Mouse (Mus musculus): ENCODE measurements around the gene Tifa. TPM values are rescaled to one million over a fixed set of nuclear protein-coding genes. Genes with fewer than 3 reads are reported as not detected.

The Tifa gene
- polyA plus RNA-seq, 1 experiment: 0.54 TPM

DNA sequence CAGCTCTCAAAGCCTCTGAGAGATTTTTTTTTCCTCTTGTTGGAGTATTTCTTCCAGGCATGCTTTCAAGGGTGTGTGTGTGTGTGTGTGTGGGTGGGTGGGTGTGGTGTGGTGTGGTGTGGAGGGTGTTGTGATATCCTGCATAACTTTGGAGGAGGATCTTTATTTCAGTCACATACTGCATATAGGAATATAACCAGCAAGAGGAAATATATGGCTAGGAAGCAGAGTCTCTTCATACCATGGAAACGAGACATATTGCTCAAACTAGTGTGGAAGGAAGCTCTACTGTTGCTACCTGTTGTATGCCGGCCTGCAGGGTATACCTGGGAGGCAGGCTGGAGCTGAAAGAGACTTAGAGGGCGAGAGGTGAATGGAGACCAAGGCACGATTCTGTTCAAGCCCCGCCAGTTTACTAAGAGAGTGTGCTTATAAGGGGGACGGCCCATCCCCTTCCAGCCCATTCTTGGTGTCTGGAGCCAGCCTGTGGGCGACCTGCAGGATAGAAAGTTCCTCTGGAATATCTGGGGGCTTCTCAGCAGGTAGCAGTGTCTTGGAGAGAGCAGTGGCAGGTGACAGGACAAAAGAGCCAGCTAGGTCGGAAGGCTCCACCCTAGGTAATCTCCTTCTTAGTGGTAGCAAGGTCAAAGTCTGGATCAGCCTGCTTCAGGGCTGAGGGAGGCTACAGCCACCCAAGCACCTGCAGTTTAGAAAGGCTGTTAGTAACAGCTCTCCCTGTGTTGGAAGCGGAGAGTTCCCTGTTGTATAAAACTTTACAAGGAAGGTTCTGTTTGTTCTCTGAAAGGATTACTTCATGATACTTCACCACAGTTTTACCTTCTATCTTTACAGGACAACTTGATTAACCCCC, 61.4 kb downstream of the Tifa start:
- Histone ChIP-seq H3K9me3 (replicated peaks; ENCODE audit: control insufficient read depth, insufficient read depth, low read length, poor library complexity, severe bottlenecking) (no peaks in the 10 kb centered on the region), H3K4me1 (ENCODE audit: control insufficient read depth, insufficient read depth, low read length) (peaks cover 10% of the 10 kb centered on the region), H3K9ac (ENCODE audit: low read depth, poor library complexity, severe bottlenecking) (no peak overlapping the region), H3K27me3 (ENCODE audit: control insufficient read depth, insufficient read depth, low read length, poor library complexity, severe bottlenecking) (no peaks in the 10 kb centered on the region), H3K4me3 (ENCODE audit: low read depth, low read length) (no peak overlapping the region), H3K27ac (ENCODE audit: insufficient read depth, low read length) (peak overlapping the region; percentile 62), H3K36me3 (ENCODE audit: control insufficient read depth, insufficient read depth, low read length, poor library complexity, severe bottlenecking) (no peaks in the 10 kb centered on the region)
- no peak for TF ChIP-seq POLR2A (IDR thresholded peaks at IDR 0.05; ENCODE audit: insufficient read depth, low read length)
- no peak for TF ChIP-seq CTCF (IDR thresholded peaks at IDR 0.05; ENCODE audit: low read depth, low read length)
- peak; percentile 87 for TF ChIP-seq EP300 (IDR thresholded peaks at IDR 0.05; ENCODE audit: insufficient read depth, low read depth, low read length)

GRCm38 (mm10) chr3:127852722-127853121, 63.1 kb downstream of the Tifa start:
- TF ChIP-seq CTCF (IDR thresholded peaks at IDR 0.05; ENCODE audit: low read depth, low read length) (no peak), EP300 (IDR thresholded peaks at IDR 0.05; ENCODE audit: insufficient read depth, low read depth, low read length) (no peak), POLR2A (IDR thresholded peaks at IDR 0.05; ENCODE audit: insufficient read depth, low read length) (no peak)

GRCm38 (mm10) chr3:127853431-127854206, 64.0 kb downstream of the Tifa start:
- Histone ChIP-seq H3K4me3 (ENCODE audit: low read depth, low read length) (no peak overlapping the region), H3K9ac (ENCODE audit: low read depth, poor library complexity, severe bottlenecking) (no peak overlapping the region), H3K9me3 (replicated peaks; ENCODE audit: control insufficient read depth, insufficient read depth, low read length, poor library complexity, severe bottlenecking) (no peaks in the 10 kb centered on the region), H3K36me3 (ENCODE audit: control insufficient read depth, insufficient read depth, low read length, poor library complexity, severe bottlenecking) (no peaks in the 10 kb centered on the region), H3K4me1 (ENCODE audit: control insufficient read depth, insufficient read depth, low read length) (peaks cover 10% of the 10 kb centered on the region), H3K27me3 (ENCODE audit: control insufficient read depth, insufficient read depth, low read length, poor library complexity, severe bottlenecking) (no peaks in the 10 kb centered on the region), H3K27ac (ENCODE audit: insufficient read depth, low read length) (peak overlapping the region; percentile 10; the same call in 1 of the 2 replicates)
- TF ChIP-seq POLR2A (IDR thresholded peaks at IDR 0.05; ENCODE audit: insufficient read depth, low read length) (no peak), EP300 (IDR thresholded peaks at IDR 0.05; ENCODE audit: insufficient read depth, low read depth, low read length) (0 out of 2 replicates have a peak, but pooled peaks have one; percentile 13), CTCF (IDR thresholded peaks at IDR 0.05; ENCODE audit: low read depth, low read length) (peak; percentile 81)

More at GRCm38 (mm10) chr3:127852722-127853121, 63.1 kb downstream of the Tifa start:
- Histone ChIP-seq H3K4me3 (ENCODE audit: low read depth, low read length) (no peak overlapping the region), H3K27me3 (ENCODE audit: control insufficient read depth, insufficient read depth, low read length, poor library complexity, severe bottlenecking) (no peaks in the 10 kb centered on the region), H3K4me1 (ENCODE audit: control insufficient read depth, insufficient read depth, low read length) (peaks cover 10% of the 10 kb centered on the region), H3K36me3 (ENCODE audit: control insufficient read depth, insufficient read depth, low read length, poor library complexity, severe bottlenecking) (no peaks in the 10 kb centered on the region), H3K27ac (ENCODE audit: insufficient read depth, low read length) (no peak overlapping the region), H3K9me3 (replicated peaks; ENCODE audit: control insufficient read depth, insufficient read depth, low read length, poor library complexity, severe bottlenecking) (no peaks in the 10 kb centered on the region), H3K9ac (ENCODE audit: low read depth, poor library complexity, severe bottlenecking) (no peak overlapping the region)

- H3K4me1 ChIP-seq (ENCODE audit: control insufficient read depth, insufficient read depth, low read length): no peaks in the 10 kb centered on the region
- no peaks in the 10 kb centered on the region for H3K36me3 ChIP-seq (ENCODE audit: control insufficient read depth, insufficient read depth, low read length, poor library complexity, severe bottlenecking)
- no peak for TF ChIP-seq POLR2A (IDR thresholded peaks at IDR 0.05; ENCODE audit: insufficient read depth, low read length)
- TF ChIP-seq EP300 (IDR thresholded peaks at IDR 0.05; ENCODE audit: insufficient read depth, low read depth, low read length): no peak
- no peak for TF ChIP-seq CTCF (IDR thresholded peaks at IDR 0.05; ENCODE audit: low read depth, low read length)
- no peaks in the 10 kb centered on the region for H3K27me3 ChIP-seq (ENCODE audit: control insufficient read depth, insufficient read depth, low read length, poor library complexity, severe bottlenecking)
- no peak overlapping the region for H3K4me3 ChIP-seq (ENCODE audit: low read depth, low read length)
- H3K9me3 ChIP-seq (replicated peaks; ENCODE audit: control insufficient read depth, insufficient read depth, low read length, poor library complexity, severe bottlenecking): no peaks in the 10 kb centered on the region; the same call in 1 of the 2 replicates
- no peak overlapping the region for H3K27ac ChIP-seq (ENCODE audit: insufficient read depth, low read length)
- no peak overlapping the region for H3K9ac ChIP-seq (ENCODE audit: low read depth, poor library complexity, severe bottlenecking)
Measured at GRCm38 (mm10) chr3:127861340-127861739, 71.7 kb downstream of the Tifa start.

DNA sequence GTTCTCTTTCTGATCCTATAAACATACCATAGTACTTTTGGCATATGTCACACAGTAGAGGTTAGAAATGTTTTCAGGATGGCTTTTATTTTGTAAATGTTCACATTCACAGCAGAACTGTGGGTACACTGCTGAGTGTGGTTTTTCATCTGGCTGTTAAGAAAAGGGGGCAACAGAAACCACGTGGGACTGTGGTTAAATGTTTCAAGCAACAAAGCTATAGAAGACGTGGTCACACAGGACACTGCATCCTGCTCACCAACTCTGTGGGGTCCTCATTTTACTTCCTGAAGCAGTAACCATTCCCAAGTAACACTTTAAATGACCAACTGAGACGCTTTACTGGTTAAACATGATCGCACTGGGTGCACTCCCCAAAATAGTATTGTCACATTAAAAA, 72.9 kb downstream of the Tifa start:
- Histone ChIP-seq H3K9ac (ENCODE audit: low read depth, poor library complexity, severe bottlenecking) (no peak overlapping the region), H3K4me1 (ENCODE audit: control insufficient read depth, insufficient read depth, low read length) (no peaks in the 10 kb centered on the region), H3K36me3 (ENCODE audit: control insufficient read depth, insufficient read depth, low read length, poor library complexity, severe bottlenecking) (no peaks in the 10 kb centered on the region), H3K27me3 (ENCODE audit: control insufficient read depth, insufficient read depth, low read length, poor library complexity, severe bottlenecking) (no peaks in the 10 kb centered on the region), H3K4me3 (ENCODE audit: low read depth, low read length) (no peak overlapping the region), H3K27ac (ENCODE audit: insufficient read depth, low read length) (no peak overlapping the region), H3K9me3 (replicated peaks; ENCODE audit: control insufficient read depth, insufficient read depth, low read length, poor library complexity, severe bottlenecking) (no peaks in the 10 kb centered on the region; the same call in none of the 2 replicates)
- TF ChIP-seq CTCF (IDR thresholded peaks at IDR 0.05; ENCODE audit: low read depth, low read length): no peak
- no peak for TF ChIP-seq EP300 (IDR thresholded peaks at IDR 0.05; ENCODE audit: insufficient read depth, low read depth, low read length)
- TF ChIP-seq POLR2A (IDR thresholded peaks at IDR 0.05; ENCODE audit: insufficient read depth, low read length): no peak
